Mouse (Mus musculus): ENCODE measurements around the gene Clca3a1.
"Not testable (repeated sequence)": the region's sequence is repeated elsewhere in the genome, so short reads cannot be mapped to it uniquely, and the experiment has no call there.

The Clca3a1 gene

GRCm38 (mm10) chr3:144760592-144761309 is at the start of gene Clca3a1:
TSS of gene Clca3a1 (minus strand) at chr3:144760977.
- DNase-seq = no peak

- DNase-seq = not testable (repeated sequence)
These were observed 47.6 kb upstream of the Clca3a1 start for GRCm38 (mm10) chr3:144808153-144808925.

- not testable (repeated sequence) for DNase-seq
These were observed 45.8 kb upstream of the Clca3a1 start for GRCm38 (mm10) chr3:144806626-144807025.

GRCm38 (mm10) chr3:144801861-144802260 is 41.1 kb upstream of the Clca3a1 start:
- no peak for DNase-seq

- no peak for DNase-seq
These were observed 24.7 kb upstream of the Clca3a1 start for GRCm38 (mm10) chr3:144785181-144786148.

- DNase-seq = no peak
These were observed 4.4 kb upstream of the Clca3a1 start for GRCm38 (mm10) chr3:144765161-144765560.

GRCm38 (mm10) chr3:144761454-144761853 is 677 bp upstream of the Clca3a1 start:
- no peak for DNase-seq

- DNase-seq = no peak
These were observed 1.1 kb downstream of the Clca3a1 start for GRCm38 (mm10) chr3:144759719-144760118.

- not testable (repeated sequence) for DNase-seq
These were observed 4.7 kb downstream of the Clca3a1 start for GRCm38 (mm10) chr3:144756103-144756502.

GRCm38 (mm10) chr3:144753120-144753519 is 7.7 kb downstream of the Clca3a1 start:
- DNase-seq = no peak

GRCm38 (mm10) chr3:144749062-144749963 is 11.5 kb downstream of the Clca3a1 start:
- not testable (repeated sequence) for DNase-seq

- not testable (repeated sequence) for DNase-seq
These were observed 13.1 kb downstream of the Clca3a1 start for GRCm38 (mm10) chr3:144747706-144748105.

- DNase-seq = not testable (repeated sequence)
These were observed 22.4 kb downstream of the Clca3a1 start for GRCm38 (mm10) chr3:144738396-144738795.

GRCm38 (mm10) chr3:144736831-144737230 is 23.9 kb downstream of the Clca3a1 start:
- no peak for DNase-seq

- peak; percentile 48 for DNase-seq
These were observed 37.3 kb downstream of the Clca3a1 start for GRCm38 (mm10) chr3:144723455-144723854.

GRCm38 (mm10) chr3:144722566-144722965 is 38.2 kb downstream of the Clca3a1 start:
- DNase-seq = not testable (repeated sequence)

GRCm38 (mm10) chr3:144721860-144722256 is 38.9 kb downstream of the Clca3a1 start:
- DNase-seq = no peak

GRCm38 (mm10) chr3:144721077-144721859 is 39.5 kb downstream of the Clca3a1 start:
- DNase-seq = no peak

- peak; percentile 90 for DNase-seq
These were observed 40.7 kb downstream of the Clca3a1 start, which contains the start of gene Sh3glb1 for GRCm38 (mm10) chr3:144719901-144720747. TSS of gene Sh3glb1 (minus strand) at chr3:144720335.
